Mouse (Mus musculus) embryonic stem cell, embryonic (primary cell): Measurements from ENCODE around the gene Scnn1g.

Experiments
- CTCF ChIA-PET, 4 experiments: fragments of 300-600 bp in 2 of 4; fragments of 350-600 bp in 2 of 4; sonication (Branson Sonifier 250); formaldehyde crosslinking; loops; one replicate each; lab custom pipeline; 2022; ENCODE audit warnings: inconsistent platforms in 2 of 4; lab: Charles Lee
- POLR2A ChIA-PET, 4 experiments: fragments of 300-600 bp in 2 of 4; fragments of 350-600 bp in 2 of 4; sonication (Branson Sonifier 250); formaldehyde crosslinking; loops; one replicate each; lab custom pipeline; 2022; ENCODE audit warnings: antibody characterized with exemption in 4 of 4, inconsistent platforms in 1 of 4; lab: Charles Lee

The Scnn1g gene

DNA sequence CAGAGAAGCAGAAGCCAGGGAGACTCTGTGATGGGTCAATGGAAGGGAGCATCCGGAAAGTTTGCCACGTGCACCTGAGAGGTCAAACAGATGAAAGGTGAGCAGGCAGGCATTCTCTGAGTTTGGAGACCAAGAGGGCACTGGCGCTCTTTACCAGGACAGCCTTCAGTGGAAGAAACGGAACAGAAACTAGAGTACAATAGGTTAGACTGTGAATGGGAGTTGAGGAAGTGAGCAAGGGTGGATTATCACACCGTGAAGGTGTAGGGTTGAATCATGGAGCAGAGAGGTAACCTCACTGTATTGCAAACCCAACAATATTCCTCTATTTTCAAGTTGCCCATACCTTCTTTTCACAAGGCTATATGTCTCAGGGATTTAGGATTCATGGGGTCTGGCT is 16.0 kb downstream of the Scnn1g start:
- ChIA-PET CTCF (interaction anchor here in 1 of 4 experiments (0.6 kb wide), 1 partner anchor 288 kb away, joined by 7 read pairs; no protein-coding TSS in a partner anchor), POLR2A (no interaction called here)

DNA sequence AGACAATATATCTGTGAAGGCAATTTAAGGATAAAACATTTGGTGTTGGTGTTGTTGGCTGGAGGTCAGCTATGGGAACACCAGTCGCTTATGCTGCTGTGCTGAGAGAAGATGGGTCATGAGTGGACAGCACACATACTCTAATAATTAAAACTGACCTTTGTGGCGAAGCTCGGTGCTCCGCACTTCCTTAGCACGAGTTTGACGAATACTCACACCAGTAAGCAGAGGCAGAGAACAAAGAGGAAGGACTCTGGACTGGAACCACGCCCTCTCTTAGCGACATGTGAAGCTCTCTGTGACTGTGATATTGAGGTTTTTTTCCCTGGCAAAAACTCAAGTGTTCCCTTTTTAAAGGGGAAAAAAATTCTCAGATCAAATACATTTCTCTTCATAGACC is 20.5 kb downstream of the Scnn1g start:
- ChIA-PET CTCF (interaction anchor here in 3 of 4 experiments (0.5 to 0.9 kb wide), 4 partner anchors 145 to 1584 kb away, joined by 3 read pairs; no protein-coding TSS in a partner anchor), POLR2A (no interaction called here)

GRCm38 (mm10) chr7:121763328-121763727 is 29.0 kb downstream of the Scnn1g start:
- CTCF ChIA-PET: interaction anchor here in 1 of 4 experiments (0.6 kb wide), 1 partner anchor 136 kb away, joined by 3 read pairs; no protein-coding TSS in a partner anchor
- POLR2A ChIA-PET: interaction anchor here in 1 of 4 experiments (0.6 kb wide), 1 partner anchor 1708 kb away, joined by 3 read pairs; no protein-coding TSS in a partner anchor

- ChIA-PET CTCF (no interaction called here), POLR2A (interaction anchor here in 2 of 4 experiments (0.8 to 1.4 kb wide), 3 partner anchors 9 to 23 kb away, joined by 3 read pairs; no protein-coding TSS in a partner anchor)
These were observed 33.6 kb downstream of the Scnn1g start for GRCm38 (mm10) chr7:121767900-121768299.

- CTCF ChIA-PET: interaction anchor here in 1 of 4 experiments (0.5 kb wide), 1 partner anchor 1995 kb away, joined by 3 read pairs; no protein-coding TSS in a partner anchor
- POLR2A ChIA-PET: interaction anchor here in 1 of 4 experiments (1.3 kb wide), 1 partner anchor 35 kb away, joined by 4 read pairs; no protein-coding TSS in a partner anchor
These were observed 34.7 kb downstream of the Scnn1g start for GRCm38 (mm10) chr7:121768983-121769382.

DNA sequence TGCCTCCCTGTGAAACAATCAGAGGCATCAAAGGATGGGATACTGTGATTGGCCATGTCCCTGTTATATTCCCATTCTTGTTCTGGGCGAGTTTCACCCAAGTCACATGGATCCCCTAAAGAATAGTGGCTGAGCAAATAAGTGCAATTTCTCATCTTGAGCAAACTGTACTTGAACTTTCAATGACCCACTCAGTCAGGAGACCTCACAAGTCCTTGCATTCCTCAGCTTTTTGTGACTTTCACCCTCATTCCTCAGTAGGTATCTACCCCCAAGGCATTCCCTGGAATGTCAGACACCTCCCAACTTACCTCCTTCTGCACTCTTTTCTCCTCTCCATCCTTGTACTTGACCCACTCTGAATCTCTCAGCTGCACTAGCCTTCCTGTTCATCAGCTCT is 44.3 kb downstream of the Scnn1g start:
- CTCF ChIA-PET: no interaction called here
- POLR2A ChIA-PET: no interaction called here

GRCm38 (mm10) chr7:121778980-121779379 is 44.7 kb downstream of the Scnn1g start:
- ChIA-PET CTCF (interaction anchor here in 1 of 4 experiments (0.6 kb wide), 1 partner anchor 158 kb away, joined by 5 read pairs; no protein-coding TSS in a partner anchor), POLR2A (no interaction called here)

DNA sequence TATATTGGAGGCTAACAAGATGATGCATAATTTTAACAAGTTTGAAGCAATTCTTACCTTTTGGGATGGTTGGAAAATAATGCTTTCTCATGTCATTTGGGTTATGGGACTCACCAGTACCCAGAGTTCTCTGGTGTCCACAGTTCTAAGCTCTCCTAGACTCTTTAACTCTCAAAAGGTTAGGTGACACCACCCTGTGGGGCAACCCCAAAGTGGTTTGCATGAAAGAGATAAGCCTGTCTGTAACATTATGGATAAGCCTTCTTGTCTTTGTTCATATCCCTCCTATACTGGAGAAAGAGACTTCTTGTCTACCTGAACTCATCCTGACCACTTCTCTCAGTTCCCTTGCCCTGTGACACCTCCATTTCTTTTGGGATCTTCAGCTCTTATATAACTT is 45.1 kb downstream of the Scnn1g start:
- ChIA-PET CTCF (interaction anchor here in 1 of 4 experiments (0.6 kb wide), 1 partner anchor 157 kb away, joined by 5 read pairs; no protein-coding TSS in a partner anchor), POLR2A (no interaction called here)

GRCm38 (mm10) chr7:121782188-121782909 is 48.1 kb downstream of the Scnn1g start:
- POLR2A ChIA-PET: no interaction called here
- CTCF ChIA-PET: no interaction called here

DNA sequence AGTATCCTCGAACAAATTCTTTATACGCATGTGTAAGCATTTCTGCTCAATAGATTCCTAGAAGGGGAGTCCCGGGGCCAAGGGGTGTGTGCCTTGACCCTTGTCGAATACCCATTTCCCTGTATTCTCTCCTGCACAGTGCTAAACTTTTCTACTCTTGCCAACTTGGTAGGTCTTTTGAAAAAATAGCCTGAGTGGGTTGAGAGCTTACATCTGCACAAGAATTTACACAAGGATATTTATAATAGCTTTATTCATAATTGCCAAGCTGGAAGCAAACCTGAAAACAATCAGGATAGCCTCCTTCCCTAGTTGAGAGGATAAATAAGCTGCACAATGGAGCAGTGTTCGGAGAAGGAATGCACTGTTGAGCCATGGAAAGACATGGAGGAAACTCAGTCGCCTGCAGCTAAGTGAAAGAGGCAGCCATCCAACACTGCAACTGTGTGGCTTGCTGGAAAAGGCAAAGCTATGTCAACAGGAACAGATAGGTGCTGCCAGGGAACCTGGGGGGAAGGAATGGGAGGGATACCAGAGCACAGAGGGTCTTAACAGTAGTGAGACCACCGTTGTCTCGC is 51.5 kb downstream of the Scnn1g start:
- ChIA-PET CTCF (no interaction called here), POLR2A (interaction anchor here in 1 of 4 experiments (1.1 kb wide), 1 partner anchor 23 kb away, joined by 4 read pairs; no protein-coding TSS in a partner anchor)

DNA sequence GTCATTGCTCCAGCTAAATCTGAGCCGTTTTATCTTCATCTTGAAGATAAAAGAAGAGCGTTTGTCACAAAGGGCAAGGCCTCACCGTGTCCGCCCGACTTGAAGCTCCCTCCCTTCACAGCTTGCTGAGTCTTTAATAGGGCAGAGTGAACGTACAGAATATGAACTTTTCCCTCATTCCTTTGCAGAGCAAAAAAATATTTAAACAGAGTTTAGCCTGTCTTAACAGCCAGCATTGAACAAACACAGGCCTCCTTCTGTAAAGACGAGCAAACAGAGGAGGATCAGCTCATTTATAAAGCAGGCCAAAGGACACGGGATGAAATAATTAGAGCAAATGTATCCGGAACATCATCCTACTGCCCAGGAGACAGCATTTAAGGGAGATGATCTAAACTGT is 63.5 kb downstream of the Scnn1g start:
- ChIA-PET CTCF (interaction anchor here in 2 of 4 experiments (0.6 to 1.3 kb wide), 2 partner anchors 64 to 167 kb away, joined by 4 to 5 read pairs; partner anchors contain the start of gene Scnn1g (in 1 of the 2)), POLR2A (interaction anchor here in 1 of 4 experiments (0.6 kb wide), 2 partner anchors 253 to 1405 kb away, joined by 3 read pairs; no protein-coding TSS in a partner anchor)

- ChIA-PET CTCF (interaction anchor here in 1 of 4 experiments (1.1 kb wide), 1 partner anchor 69 kb away, joined by 4 read pairs; the partner anchor contains the start of gene Scnn1g), POLR2A (no interaction called here)
These were observed 68.2 kb downstream of the Scnn1g start for GRCm38 (mm10) chr7:121802471-121802870.

GRCm38 (mm10) chr7:121803011-121803410 is 68.7 kb downstream of the Scnn1g start:
- ChIA-PET POLR2A (interaction anchor here in 1 of 4 experiments (0.9 kb wide), 1 partner anchor 34 kb away, joined by 4 read pairs; no protein-coding TSS in a partner anchor), CTCF (interaction anchor here in 1 of 4 experiments (1.1 kb wide), 1 partner anchor 69 kb away, joined by 4 read pairs; the partner anchor contains the start of gene Scnn1g)

DNA sequence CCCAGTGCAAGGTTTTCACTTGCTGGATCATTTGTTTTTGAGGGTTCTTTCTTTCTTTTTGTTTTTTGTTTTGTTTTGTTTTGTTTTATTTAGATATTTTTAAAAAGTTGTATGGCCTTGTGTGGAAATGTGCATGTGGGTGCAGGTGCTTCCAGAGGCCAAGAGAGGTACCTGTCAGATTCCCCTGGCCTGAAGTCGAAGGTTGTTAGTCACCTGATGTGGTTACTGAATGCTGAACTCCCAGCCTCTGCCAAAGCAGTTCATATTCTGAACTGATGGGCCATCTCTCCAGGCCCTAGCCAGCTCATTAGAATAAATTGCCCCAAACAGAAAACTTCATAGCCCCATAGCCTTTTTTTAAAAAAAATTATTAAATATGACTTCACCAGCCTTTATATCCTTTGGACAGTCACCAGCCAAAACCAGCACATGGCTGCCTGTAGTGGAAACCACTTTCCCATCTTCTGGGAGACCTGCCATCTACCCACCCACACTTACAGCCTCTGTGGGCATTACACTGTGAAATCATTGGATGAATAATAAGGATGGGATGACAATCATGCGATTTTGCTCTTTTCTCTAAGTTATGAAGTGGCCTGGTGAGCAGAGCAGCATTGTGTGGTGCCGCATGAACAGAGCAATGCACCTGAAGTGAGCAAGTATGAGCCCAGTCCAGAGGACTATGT is 71.7 kb downstream of the Scnn1g start:
- CTCF ChIA-PET: no interaction called here
- POLR2A ChIA-PET: interaction anchor here in 1 of 4 experiments (0.7 kb wide), 1 partner anchor 22 kb away, joined by 3 read pairs; no protein-coding TSS in a partner anchor

GRCm38 (mm10) chr7:121807726-121808580 is 73.7 kb downstream of the Scnn1g start:
- POLR2A ChIA-PET: interaction anchor here in 1 of 4 experiments (1.4 kb wide), 1 partner anchor 20 kb away, joined by 3 read pairs; no protein-coding TSS in a partner anchor
- CTCF ChIA-PET: interaction anchor here in 2 of 4 experiments (0.7 to 1.1 kb wide), 3 partner anchors 74 to 469 kb away, joined by 3 read pairs; partner anchors contain the start of gene Scnn1g (in 1 of the 2)
